Comparison of ENCODE assay signal across 15 mouse cellular contexts in genomic region chr16:35056786-35057185, GRCm38 (mm10).
"Had no signal": no experiment of that assay in that cellular context is flagged by ENCODE, and none has a peak within 500 bp of the region (broad histone marks: within the 10 kb centered on the region; RNA-seq: fewer than 3 reads in every experiment).

No protein-coding gene starts in this region.

- H3K27ac ChIP-seq: heart, adult 2 months; hindbrain, embryonic 10.5 days; hindbrain, embryonic 12.5 days; hindbrain, embryonic 14.5 days; intestine, embryonic 15.5 days; kidney, embryonic 15.5 days; kidney, postnatal 0 days; limb, embryonic 13.5 days; limb, embryonic 15.5 days had no signal

- H3K4me2 ChIP-seq: heart, embryonic 12.5 days; hindbrain, embryonic 12.5 days; hindbrain, embryonic 14.5 days; intestine, embryonic 15.5 days; kidney, embryonic 15.5 days; limb, embryonic 13.5 days; limb, embryonic 15.5 days; liver, embryonic 12.5 days had no signal

- H3K4me3 ChIP-seq: heart, adult 2 months; heart, embryonic 12.5 days; hindbrain, embryonic 10.5 days; hindbrain, embryonic 12.5 days; intestine, embryonic 15.5 days; kidney, embryonic 15.5 days; limb, embryonic 13.5 days; limb, embryonic 15.5 days; liver, embryonic 12.5 days had no signal

- H3K9me3 ChIP-seq: heart, embryonic 12.5 days; hindbrain, embryonic 10.5 days; hindbrain, embryonic 12.5 days; intestine, embryonic 15.5 days; kidney, embryonic 15.5 days; limb, embryonic 13.5 days; limb, embryonic 15.5 days; liver, embryonic 12.5 days had no signal

- H3K36me3 ChIP-seq: heart, embryonic 12.5 days; hindbrain, embryonic 12.5 days; intestine, embryonic 15.5 days; kidney, embryonic 15.5 days; limb, embryonic 15.5 days had no signal

- H3K4me1 ChIP-seq: heart, embryonic 12.5 days; hindbrain, embryonic 10.5 days; limb, embryonic 13.5 days; limb, embryonic 15.5 days had no signal

- DNase-seq: gastrocnemius, postnatal 25 days; heart, adult 2 months; kidney, adult 18-20 months had no signal

- H3K27me3 ChIP-seq: heart, embryonic 12.5 days; hindbrain, embryonic 12.5 days; intestine, embryonic 15.5 days; kidney, embryonic 15.5 days; limb, embryonic 13.5 days; limb, embryonic 15.5 days; liver, embryonic 12.5 days had no signal

- ATAC-seq: inflammation-experienced regulatory T-cells, adult 6 months; intestine, embryonic 15.5 days; intestine, postnatal 0 days; liver, embryonic 12.5 days had no signal

- H3K9ac ChIP-seq: heart, embryonic 12.5 days; hindbrain, embryonic 12.5 days; hindbrain, embryonic 14.5 days; intestine, embryonic 15.5 days; kidney, embryonic 15.5 days; limb, embryonic 13.5 days; limb, embryonic 15.5 days; liver, embryonic 12.5 days had no signal
